Mouse (Mus musculus): ENCODE measurements around the gene Tmem109.

DNA sequence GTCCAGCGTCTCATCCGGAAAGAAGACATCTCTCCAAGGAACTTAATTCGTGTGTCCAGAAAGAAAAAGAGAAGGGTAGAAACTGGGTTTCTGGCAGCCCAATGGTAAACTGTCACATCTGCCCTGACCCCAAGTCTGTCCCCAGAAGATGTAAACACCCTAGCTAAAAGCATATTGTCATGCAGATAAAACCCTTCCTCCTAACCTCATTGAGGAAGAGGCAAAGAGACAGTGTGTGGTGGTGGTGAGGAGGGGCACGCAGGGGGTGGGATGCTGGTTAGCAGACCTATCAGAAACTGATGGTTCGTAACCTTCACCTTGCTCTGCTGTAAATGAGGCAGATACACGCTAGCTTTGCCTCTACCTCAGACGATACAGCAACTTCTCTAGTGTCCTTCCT is 60.5 kb downstream of the Tmem109 start:
- no peak for TF ChIP-seq POLR2A (IDR thresholded peaks at IDR 0.05; ENCODE audit: insufficient read depth, low read depth, low read length)
- TF ChIP-seq CTCF (IDR thresholded peaks at IDR 0.05) = no peak
